Comparison of ENCODE assay signal across 8 mouse cellular contexts in genomic region chr10:128817033-128817432, GRCm38 (mm10). TPM values are rescaled to one million over a fixed set of nuclear protein-coding genes. Genes with fewer than 3 reads are reported as not detected.
DNase-seq lines count a peak whose midpoint lies in the region; ATAC-seq and TF ChIP-seq lines count a peak whose summit lies in the region.

TSS of gene Sarnp (plus strand) at chr10:128817333.

- no peaks in the 10 kb centered on the region for H3K9me3 ChIP-seq in embryonic facial prominence, embryonic 12.5 days
- H3K9me3 ChIP-seq in heart, embryonic 13.5 days = no peaks in the 10 kb centered on the region

- no peak within 1 kb of the TSS for H3K4me2 ChIP-seq in embryonic facial prominence, embryonic 12.5 days (replicated peaks)
- no peak within 1 kb of the TSS for H3K4me2 ChIP-seq in heart, embryonic 13.5 days
- H3K4me2 ChIP-seq in myocyte (ENCODE audit: low read depth) = no peak within 1 kb of the TSS

- no peak within 1 kb of the TSS for H3K4me3 ChIP-seq in embryonic facial prominence, embryonic 12.5 days
- no peak within 1 kb of the TSS for H3K4me3 ChIP-seq in heart, embryonic 13.5 days
- H3K4me3 ChIP-seq in myocyte = no peak within 1 kb of the TSS

- DNase-seq in left cerebral cortex, adult 18-20 months (ENCODE audit: low spot score in 2 of 2) = no peak
- DNase-seq in left cerebral cortex, adult 9 months (ENCODE audit: low spot score in 2 of 2) = no peak
- DNase-seq in left cerebral cortex, postnatal 14 days (ENCODE audit: low spot score in 2 of 2) = no peak
- DNase-seq in cerebellum, postnatal 4 days (ENCODE audit: low spot score in 2 of 2) = no peak
- no peak for DNase-seq in spleen, adult 12 weeks (ENCODE audit: low spot score)

- no peak within 1 kb of the TSS for H3K9ac ChIP-seq in embryonic facial prominence, embryonic 12.5 days
- no peak within 1 kb of the TSS for H3K9ac ChIP-seq in heart, embryonic 13.5 days

- H3ac ChIP-seq in myocyte (ENCODE audit: control insufficient read depth, insufficient read length) = no peak within 1 kb of the TSS

- TF ChIP-seq POLR2A in myocyte (IDR thresholded peaks at IDR 0.05; ENCODE audit: insufficient read length, low read depth) = no peak

- no peak for ATAC-seq in embryonic facial prominence, embryonic 12.5 days (ENCODE audit: insufficient number of reproducible peaks, insufficient read depth, low FRiP score, low TSS enrichment)
- ATAC-seq in heart, embryonic 13.5 days (ENCODE audit: extremely low read depth, insufficient number of reproducible peaks, low FRiP score, low TSS enrichment) = no peak

- H3K27ac ChIP-seq in embryonic facial prominence, embryonic 12.5 days = no peak within 1 kb of the TSS
- no peak within 1 kb of the TSS for H3K27ac ChIP-seq in heart, embryonic 13.5 days (replicated peaks)

- WGBS in embryonic facial prominence, embryonic 12.5 days = 91% methylated on average over 13 of the region's 13 CpGs
- 87% methylated on average over 13 of the region's 13 CpGs for WGBS in heart, embryonic 13.5 days

- intact Hi-C loops in left cerebral cortex, postnatal 14 days (cut with DNase I) = no loop called here

- peaks cover 11% of the 10 kb centered on the region for H3K79me2 ChIP-seq in myocyte (ENCODE audit: control insufficient read depth, insufficient read depth)

- H3K27me3 ChIP-seq in embryonic facial prominence, embryonic 12.5 days = no peaks in the 10 kb centered on the region
- H3K27me3 ChIP-seq in heart, embryonic 13.5 days (replicated peaks) = no peaks in the 10 kb centered on the region
- H3K27me3 ChIP-seq in myocyte (ENCODE audit: control insufficient read depth, insufficient read depth, insufficient read length) = no peaks in the 10 kb centered on the region

- peaks cover 54% of the 10 kb centered on the region for H3K36me3 ChIP-seq in embryonic facial prominence, embryonic 12.5 days
- H3K36me3 ChIP-seq in heart, embryonic 13.5 days = peaks cover 70% of the 10 kb centered on the region
- H3K36me3 ChIP-seq in myocyte (ENCODE audit: control insufficient read depth, insufficient read depth) = peaks cover 50% of the 10 kb centered on the region

- H3K4me1 ChIP-seq in embryonic facial prominence, embryonic 12.5 days = peaks cover 7% of the 10 kb centered on the region; the same call in 1 of the 2 replicates
- H3K4me1 ChIP-seq in heart, embryonic 13.5 days = peaks cover 19% of the 10 kb centered on the region

TF ChIP-seq in myocyte, 11 proteins besides CTCF, POLR2A, EP300 and RAD21:
- TF ChIP-seq USF1 (IDR thresholded peaks at IDR 0.05; ENCODE audit: low read depth) (no peak), MYOD1 (IDR thresholded peaks at IDR 0.05; ENCODE audit: control insufficient read depth in 1 of 3, insufficient read length in 2 of 3, low read depth in 2 of 3) (no peak)

RNA-seq across cellular contexts. Expression of gene Sarnp, which starts in this region (rescaled TPM):
- 10 to 100 TPM; 39.5 to 39.6 TPM for total RNA-seq in left cerebral cortex, adult 18-20 months (2021)
- polyA plus RNA-seq in embryonic facial prominence, embryonic 12.5 days (2016; fragmentation: Nextera tagmentation; extraction: Ambion mirVana) = 227 and 230 TPM in 2 replicates
- 164 and 175 TPM in 2 replicates for polyA plus RNA-seq in heart, embryonic 13.5 days (2015; fragmentation: Nextera tagmentation; extraction: Ambion mirVana)
- 10 to 100 TPM; 38.9 to 41.7 TPM for total RNA-seq in left cerebral cortex, postnatal 14 days (2021)
- 40.8 TPM for polyA plus RNA-seq in myocyte (2012; fragmentation: generic; extraction: Trizol)
